Mouse (Mus musculus): ENCODE measurements at regions not wholly inside any gene's neighbourhood (a gene's known extent, or its start where the extent isn't known, plus 50 kb on each side); places are given as distances from the start of the nearest gene placed in this dataset.
"Not testable (repeated sequence)": the region's sequence is repeated elsewhere in the genome, so short reads cannot be mapped to it uniquely, and the experiment has no call there.

- DNase-seq (ENCODE audit: low spot score); intact Hi-C loops (cut with DNase I): not testable (repeated sequence)
Observed at GRCm38 (mm10) chr16:21102033-21102432, 51.8 kb downstream of the Teddm3 start.

GRCm38 (mm10) chr16:21100126-21100525, 53.7 kb downstream of the Teddm3 start:
- DNase-seq (ENCODE audit: low spot score); intact Hi-C loops (cut with DNase I): not testable (repeated sequence)

- no peak for DNase-seq (ENCODE audit: low spot score)
- intact Hi-C loops (cut with DNase I): loop anchor here (5.0 to 10.0 kb wide), 3 partner anchors 90 to 270 kb away; no protein-coding TSS in a partner anchor
Observed at GRCm38 (mm10) chr16:21074779-21075148, 79.0 kb downstream of the Teddm3 start.

GRCm38 (mm10) chr16:21074082-21074778, 79.6 kb downstream of the Teddm3 start:
- DNase-seq (ENCODE audit: low spot score): not testable (repeated sequence)
- intact Hi-C loops (cut with DNase I): loop anchor here (5.0 to 10.0 kb wide), 3 partner anchors 91 to 269 kb away; no protein-coding TSS in a partner anchor

GRCm38 (mm10) chr16:21060211-21060610, 93.6 kb downstream of the Teddm3 start:
- intact Hi-C loops (cut with DNase I): no loop called here
- no peak for DNase-seq (ENCODE audit: low spot score)

- no peak for DNase-seq (ENCODE audit: low spot score)
- intact Hi-C loops (cut with DNase I): no loop called here
Observed at GRCm38 (mm10) chr16:21054772-21055171, 99.0 kb downstream of the Teddm3 start.

- DNase-seq (ENCODE audit: low spot score); intact Hi-C loops (cut with DNase I): not testable (repeated sequence)
Observed at GRCm38 (mm10) chr16:21022087-21022486, 131.7 kb downstream of the Teddm3 start.

GRCm38 (mm10) chr16:21004871-21005270, 148.9 kb downstream of the Teddm3 start:
- DNase-seq (ENCODE audit: low spot score): no peak
- intact Hi-C loops (cut with DNase I): no loop called here

GRCm38 (mm10) chr16:21001126-21001525, 152.7 kb downstream of the Teddm3 start:
- intact Hi-C loops (cut with DNase I): no loop called here
- DNase-seq (ENCODE audit: low spot score): no peak

GRCm38 (mm10) chr16:20990524-20990923, 163.3 kb downstream of the Teddm3 start:
- DNase-seq (ENCODE audit: low spot score): no peak
- intact Hi-C loops (cut with DNase I): no loop called here

GRCm38 (mm10) chr16:20975406-20975805, 178.4 kb downstream of the Teddm3 start:
- intact Hi-C loops (cut with DNase I): no loop called here
- DNase-seq (ENCODE audit: low spot score): no peak

- DNase-seq (ENCODE audit: low spot score): no peak
- intact Hi-C loops (cut with DNase I): no loop called here
Observed at GRCm38 (mm10) chr16:20972442-20972841, 181.4 kb downstream of the Teddm3 start.

GRCm38 (mm10) chr16:20958905-20959304, 194.9 kb downstream of the Teddm3 start:
- no peak for DNase-seq (ENCODE audit: low spot score)
- intact Hi-C loops (cut with DNase I): no loop called here

- DNase-seq (ENCODE audit: low spot score): no peak
- intact Hi-C loops (cut with DNase I): no loop called here
Observed at GRCm38 (mm10) chr16:20936722-20937121, 202.4 kb upstream of the Thpo start.

GRCm38 (mm10) chr16:20934846-20935245, 200.5 kb upstream of the Thpo start:
- intact Hi-C loops (cut with DNase I); DNase-seq (ENCODE audit: low spot score): not testable (repeated sequence)

GRCm38 (mm10) chr16:20930003-20930402, 195.7 kb upstream of the Thpo start:
- intact Hi-C loops (cut with DNase I); DNase-seq (ENCODE audit: low spot score): not testable (repeated sequence)

GRCm38 (mm10) chr16:20925776-20926175, 191.5 kb upstream of the Thpo start:
- intact Hi-C loops (cut with DNase I); DNase-seq (ENCODE audit: low spot score): not testable (repeated sequence)

- intact Hi-C loops (cut with DNase I): loop anchor here (5.0 kb wide), 2 partner anchors 161 to 281 kb away; no protein-coding TSS in a partner anchor
- not testable (repeated sequence) for DNase-seq (ENCODE audit: low spot score)
Observed at GRCm38 (mm10) chr16:20910864-20911263, 176.6 kb upstream of the Thpo start.

GRCm38 (mm10) chr16:20908467-20909351, 174.4 kb upstream of the Thpo start:
- intact Hi-C loops (cut with DNase I); DNase-seq (ENCODE audit: low spot score): not testable (repeated sequence)

- intact Hi-C loops (cut with DNase I): loop anchor here (5.0 kb wide), 1 partner anchor 93 kb away; no protein-coding TSS in a partner anchor
- DNase-seq (ENCODE audit: low spot score): no peak
Observed at GRCm38 (mm10) chr16:20895734-20896133, 161.4 kb upstream of the Thpo start.

GRCm38 (mm10) chr16:20871726-20872125, 137.4 kb upstream of the Thpo start:
- intact Hi-C loops (cut with DNase I): no loop called here

More at GRCm38 (mm10) chr16:20871726-20872125, 137.4 kb upstream of the Thpo start:
- DNase-seq (ENCODE audit: low spot score): no peak

Data from heart, postnatal 25 days (tissue).